Mouse (Mus musculus): Measurements from ENCODE around the gene Ddx6. TPM values are rescaled to one million over a fixed set of nuclear protein-coding genes. Genes with fewer than 3 reads are reported as not detected.

Ddx6 gene
- 20.2 and 33.8 TPM in 2 replicates for polyA plus RNA-seq (2014; fragmentation: Nextera tagmentation; extraction: Ambion mirVana)

DNA sequence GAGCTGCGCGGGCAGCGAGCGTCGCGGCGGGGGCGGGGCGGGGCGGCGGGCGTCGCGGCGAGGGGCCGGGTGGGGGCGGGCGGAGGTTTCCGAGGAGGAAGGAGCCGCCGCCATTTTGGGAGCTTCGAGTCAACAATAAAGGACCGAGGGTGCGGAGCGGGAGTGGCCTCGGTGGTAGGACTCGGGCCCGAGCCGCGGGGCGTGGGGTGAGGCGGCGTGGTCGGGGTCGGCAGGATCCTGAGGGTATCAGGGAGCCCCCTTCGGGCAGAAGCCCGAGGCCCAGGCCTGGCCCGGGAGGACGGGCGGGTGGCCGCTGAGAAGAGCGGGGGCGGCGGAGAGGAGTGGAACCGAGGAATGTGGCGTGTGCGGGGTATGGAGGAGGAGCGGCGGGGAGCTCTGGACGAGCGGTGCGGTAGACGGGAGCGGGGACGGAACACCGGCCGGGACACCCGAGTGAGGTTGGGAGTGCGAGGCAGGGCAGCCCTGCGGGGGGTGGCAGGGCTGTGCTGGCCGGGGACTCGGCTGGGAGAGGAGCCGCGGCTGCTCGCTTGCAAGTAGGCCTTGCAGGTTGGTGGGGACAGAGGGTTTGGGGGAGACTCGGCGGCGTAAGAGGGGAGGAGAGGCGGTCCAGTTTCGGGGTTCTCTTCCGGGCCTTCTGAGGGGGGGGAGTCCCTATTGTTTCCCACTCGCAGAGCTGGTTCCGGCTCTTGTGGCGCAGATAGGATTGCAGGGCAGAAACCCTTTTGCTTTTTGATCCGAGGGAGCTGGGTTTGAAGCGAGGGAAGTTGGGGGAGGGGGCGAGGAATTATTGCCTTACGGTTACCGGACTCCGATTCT lies at the start of gene Ddx6:
Ddx6 (plus strand) TSS at position 114 of the 837 bp plus-strand sequence.
- Histone ChIP-seq H3K36me3 (ENCODE audit: control insufficient read depth, insufficient read depth, low read length) (peaks cover 12% of the 10 kb centered on the region), H3K4me1 (ENCODE audit: control insufficient read depth, insufficient read depth, low read length) (peaks cover 36% of the 10 kb centered on the region)
- under 1% methylated on average over 61 of the region's 80 CpGs for WGBS

DNA sequence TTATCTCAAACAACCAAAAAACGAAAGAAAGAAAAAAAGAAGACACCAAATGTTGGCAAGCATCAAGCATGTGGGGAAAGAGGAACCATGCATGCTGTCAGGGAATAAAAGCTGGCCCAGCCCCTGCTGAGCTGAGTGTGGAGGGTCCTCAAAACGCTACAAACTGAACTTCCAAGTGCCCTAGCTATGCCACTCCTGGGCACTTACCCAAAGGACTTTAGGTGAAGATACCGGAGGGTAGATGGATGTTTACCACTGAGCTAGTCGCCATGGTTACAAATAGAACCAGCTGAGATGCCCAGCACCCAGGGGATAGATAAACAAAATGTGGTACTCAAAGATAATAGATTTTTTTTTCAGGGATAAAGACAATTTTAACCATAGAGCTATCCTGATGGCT lies 43.1 kb upstream of the Ddx6 start, which contains the start of gene Cxcr5:
Cxcr5 (minus strand) TSS at position 281 of the 400 bp plus-strand sequence.
- H3K27me3 ChIP-seq (ENCODE audit: control insufficient read depth, insufficient read depth, low read length) = no peaks in the 10 kb centered on the region
- no peaks in the 10 kb centered on the region for H3K36me3 ChIP-seq (ENCODE audit: control insufficient read depth, insufficient read depth, low read length)
- no peak for ATAC-seq (ENCODE audit: low read depth)
- no peak within 1 kb of the TSS for H3K4me2 ChIP-seq (ENCODE audit: low read depth, low read length)
- H3K4me3 ChIP-seq (ENCODE audit: low read depth, low read length) = no peak within 1 kb of the TSS
- WGBS = 51% methylated on average over 4 of the region's 4 CpGs
- no peak within 1 kb of the TSS for H3K27ac ChIP-seq (ENCODE audit: low read depth, low read length)
- no peaks in the 10 kb centered on the region for H3K9me3 ChIP-seq (ENCODE audit: control insufficient read depth, low read length)
- H3K9ac ChIP-seq (replicated peaks; ENCODE audit: low read depth, low read length) = no peak within 1 kb of the TSS
- H3K4me1 ChIP-seq (ENCODE audit: control insufficient read depth, insufficient read depth, low read length) = no peaks in the 10 kb centered on the region

More for the DNA sequence above, at the start of gene Ddx6:
- Histone ChIP-seq H3K4me3 (ENCODE audit: low read depth, low read length) (peak within 1 kb of the TSS; percentile 97), H3K4me2 (ENCODE audit: low read depth, low read length) (peak within 1 kb of the TSS; percentile 85), H3K9me3 (ENCODE audit: control insufficient read depth, low read length) (no peaks in the 10 kb centered on the region), H3K27ac (ENCODE audit: low read depth, low read length) (peak within 1 kb of the TSS; percentile 99), H3K27me3 (ENCODE audit: control insufficient read depth, insufficient read depth, low read length) (no peaks in the 10 kb centered on the region), H3K9ac (replicated peaks; ENCODE audit: low read depth, low read length) (peak within 1 kb of the TSS; percentile 99)
- ATAC-seq (ENCODE audit: low read depth) = peak; percentile 73

DNA sequence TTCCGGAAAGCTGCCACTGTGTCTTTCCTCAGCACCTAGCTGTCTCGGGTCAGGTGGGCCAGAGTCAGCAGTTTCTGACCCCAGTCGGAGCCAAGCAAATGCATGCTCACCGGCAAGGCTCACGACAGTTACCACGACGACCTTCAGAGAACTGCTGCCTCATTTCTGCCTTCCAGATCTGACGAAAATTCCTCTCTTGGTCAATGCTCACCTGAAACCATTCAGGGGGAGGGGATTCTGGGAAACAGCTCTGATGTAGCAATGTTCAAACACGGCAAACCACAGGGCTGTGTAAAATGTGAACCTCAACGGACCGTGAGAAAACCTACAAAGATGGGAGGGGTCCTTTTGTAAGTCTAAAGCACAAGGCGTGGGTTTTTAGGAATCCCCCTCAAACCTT lies 41.8 kb upstream of the Ddx6 start:
- H3K36me3 ChIP-seq (ENCODE audit: control insufficient read depth, insufficient read depth, low read length) = no peaks in the 10 kb centered on the region
- no peak overlapping the region for H3K9ac ChIP-seq (replicated peaks; ENCODE audit: low read depth, low read length)
- ATAC-seq (ENCODE audit: low read depth) = no peak
- no peaks in the 10 kb centered on the region for H3K4me1 ChIP-seq (ENCODE audit: control insufficient read depth, insufficient read depth, low read length)
- no peak overlapping the region for H3K27ac ChIP-seq (ENCODE audit: low read depth, low read length)
- no peaks in the 10 kb centered on the region for H3K9me3 ChIP-seq (ENCODE audit: control insufficient read depth, low read length)
- 56% methylated on average over 12 of the region's 12 CpGs for WGBS
- H3K27me3 ChIP-seq (ENCODE audit: control insufficient read depth, insufficient read depth, low read length) = no peaks in the 10 kb centered on the region
- H3K4me3 ChIP-seq (ENCODE audit: low read depth, low read length) = no peak overlapping the region
- no peak overlapping the region for H3K4me2 ChIP-seq (ENCODE audit: low read depth, low read length)

DNA sequence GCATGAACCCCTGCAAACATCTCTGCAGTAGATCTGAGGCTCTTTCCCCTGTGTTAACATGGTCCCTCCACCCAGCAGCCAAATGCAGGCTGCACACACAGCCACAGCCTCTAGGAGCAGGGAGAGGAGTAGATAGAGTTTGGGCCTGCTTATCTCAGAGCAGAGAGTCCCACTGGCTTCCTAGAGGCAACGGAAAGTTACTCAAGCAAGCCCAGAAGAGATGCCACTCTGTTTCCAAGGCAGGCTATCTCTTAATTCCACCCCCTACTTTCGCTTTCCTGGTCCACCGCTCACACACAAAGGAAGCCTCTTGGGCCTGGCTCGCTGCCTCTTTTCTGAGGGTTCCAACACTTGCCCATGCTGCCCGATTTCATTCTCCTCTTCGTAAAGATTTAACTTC lies 39.3 kb upstream of the Ddx6 start:
- ATAC-seq (ENCODE audit: low read depth) = no peak
- Histone ChIP-seq H3K27ac (ENCODE audit: low read depth, low read length) (no peak overlapping the region), H3K27me3 (ENCODE audit: control insufficient read depth, insufficient read depth, low read length) (no peaks in the 10 kb centered on the region), H3K9ac (replicated peaks; ENCODE audit: low read depth, low read length) (no peak overlapping the region), H3K36me3 (ENCODE audit: control insufficient read depth, insufficient read depth, low read length) (no peaks in the 10 kb centered on the region), H3K4me1 (ENCODE audit: control insufficient read depth, insufficient read depth, low read length) (no peaks in the 10 kb centered on the region), H3K9me3 (ENCODE audit: control insufficient read depth, low read length) (no peaks in the 10 kb centered on the region), H3K4me2 (ENCODE audit: low read depth, low read length) (no peak overlapping the region), H3K4me3 (ENCODE audit: low read depth, low read length) (no peak overlapping the region)
- 31% methylated on average over 6 of the region's 6 CpGs for WGBS

DNA sequence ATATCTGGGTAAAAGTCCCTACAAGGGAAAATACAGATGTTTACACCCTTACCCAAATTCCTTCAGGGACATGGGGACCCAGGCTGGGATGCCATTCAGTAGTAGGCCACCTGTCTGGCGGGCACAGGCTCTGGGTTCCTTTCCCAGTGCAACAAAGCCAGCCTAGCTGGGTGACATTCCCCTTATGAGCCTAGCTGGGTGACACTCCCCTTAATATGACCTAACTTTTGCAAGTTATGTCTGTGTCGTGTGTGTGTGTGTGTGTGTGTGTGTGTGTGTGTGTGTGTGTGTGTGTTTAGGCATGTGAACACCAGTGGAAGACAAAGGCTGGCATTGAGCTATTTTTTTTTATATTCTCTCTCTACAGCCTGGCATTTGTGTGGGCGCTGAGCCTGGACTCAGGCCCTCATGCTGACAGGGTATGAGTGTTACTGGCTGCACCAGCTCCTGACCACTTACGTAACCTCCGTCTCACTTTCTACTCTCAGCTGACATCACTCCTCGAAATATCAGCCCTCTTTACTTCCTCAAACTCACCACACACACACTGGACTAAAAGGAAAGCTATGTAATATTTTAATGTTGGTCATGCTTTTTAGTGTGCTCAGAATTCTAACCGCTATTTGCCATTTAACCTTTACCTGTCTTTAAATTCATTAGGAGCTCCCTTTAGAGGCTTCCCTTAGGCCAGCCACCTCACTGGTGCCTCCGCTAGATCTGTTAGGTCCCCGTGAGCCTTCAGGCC lies 37.2 kb upstream of the Ddx6 start:
- no peak for ATAC-seq (ENCODE audit: low read depth)
- no peaks in the 10 kb centered on the region for H3K36me3 ChIP-seq (ENCODE audit: control insufficient read depth, insufficient read depth, low read length)
- H3K9me3 ChIP-seq (ENCODE audit: control insufficient read depth, low read length) = no peaks in the 10 kb centered on the region
- no peak overlapping the region for H3K4me3 ChIP-seq (ENCODE audit: low read depth, low read length)
- H3K4me1 ChIP-seq (ENCODE audit: control insufficient read depth, insufficient read depth, low read length) = no peaks in the 10 kb centered on the region
- H3K27ac ChIP-seq (ENCODE audit: low read depth, low read length) = no peak overlapping the region
- H3K9ac ChIP-seq (replicated peaks; ENCODE audit: low read depth, low read length) = no peak overlapping the region
- H3K4me2 ChIP-seq (ENCODE audit: low read depth, low read length) = no peak overlapping the region
- H3K27me3 ChIP-seq (ENCODE audit: control insufficient read depth, insufficient read depth, low read length) = no peaks in the 10 kb centered on the region
- 82% methylated on average over 9 of the region's 9 CpGs for WGBS

DNA sequence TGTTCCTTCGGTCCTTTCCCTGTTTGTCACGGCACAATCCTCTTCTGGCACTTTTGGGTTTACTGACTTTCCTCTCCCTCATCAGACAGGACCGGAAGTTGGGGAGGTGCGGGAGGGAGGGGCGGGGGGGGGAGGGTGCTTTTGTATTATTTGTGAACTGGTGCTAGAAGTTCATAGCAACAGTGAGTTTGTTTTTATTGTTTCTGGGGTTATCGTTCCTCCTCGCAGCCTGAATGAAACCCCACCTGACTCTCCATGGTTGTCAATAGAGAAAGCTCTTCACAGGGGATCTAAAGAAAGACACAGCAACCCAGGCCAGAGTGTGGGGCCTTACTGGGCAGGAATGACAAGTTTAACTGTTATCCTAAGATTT lies 36.6 kb upstream of the Ddx6 start:
- no peaks in the 10 kb centered on the region for H3K4me1 ChIP-seq (ENCODE audit: control insufficient read depth, insufficient read depth, low read length)
- no peak overlapping the region for H3K27ac ChIP-seq (ENCODE audit: low read depth, low read length)
- H3K36me3 ChIP-seq (ENCODE audit: control insufficient read depth, insufficient read depth, low read length) = no peaks in the 10 kb centered on the region
- ATAC-seq (ENCODE audit: low read depth) = no peak
- H3K27me3 ChIP-seq (ENCODE audit: control insufficient read depth, insufficient read depth, low read length) = no peaks in the 10 kb centered on the region
- 39% methylated on average over 7 of the region's 7 CpGs for WGBS
- no peaks in the 10 kb centered on the region for H3K9me3 ChIP-seq (ENCODE audit: control insufficient read depth, low read length)
- H3K4me3 ChIP-seq (ENCODE audit: low read depth, low read length) = no peak overlapping the region
- H3K4me2 ChIP-seq (ENCODE audit: low read depth, low read length) = no peak overlapping the region
- no peak overlapping the region for H3K9ac ChIP-seq (replicated peaks; ENCODE audit: low read depth, low read length)

DNA sequence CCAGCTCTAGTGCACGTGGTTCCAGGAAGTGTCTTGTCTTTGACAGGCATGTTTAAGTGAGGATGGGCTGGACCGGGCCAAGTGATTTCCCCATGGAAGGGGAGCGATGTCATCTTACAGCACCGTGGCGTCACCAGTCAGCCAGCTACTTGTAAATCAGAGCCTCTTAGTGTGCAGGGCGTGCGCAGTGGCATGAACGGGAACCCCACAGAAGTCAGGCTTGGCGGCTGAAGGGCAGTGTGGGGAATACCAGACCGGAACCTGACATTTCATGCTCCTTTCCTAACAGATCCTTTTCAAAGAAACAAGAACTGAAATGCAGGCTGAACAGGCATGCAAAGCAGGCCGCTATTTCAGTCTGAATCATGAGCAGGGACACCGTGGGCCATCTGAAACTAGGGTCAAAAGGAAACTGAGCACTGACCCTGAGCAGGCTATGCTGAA lies 33.7 kb upstream of the Ddx6 start:
- H3K9ac ChIP-seq (replicated peaks; ENCODE audit: low read depth, low read length) = no peak overlapping the region
- H3K9me3 ChIP-seq (ENCODE audit: control insufficient read depth, low read length) = no peaks in the 10 kb centered on the region
- no peak overlapping the region for H3K4me3 ChIP-seq (ENCODE audit: low read depth, low read length)
- WGBS = 68% methylated on average over 12 of the region's 12 CpGs
- H3K27ac ChIP-seq (ENCODE audit: low read depth, low read length) = no peak overlapping the region
- H3K36me3 ChIP-seq (ENCODE audit: control insufficient read depth, insufficient read depth, low read length) = no peaks in the 10 kb centered on the region
- H3K4me2 ChIP-seq (ENCODE audit: low read depth, low read length) = no peak overlapping the region
- no peaks in the 10 kb centered on the region for H3K4me1 ChIP-seq (ENCODE audit: control insufficient read depth, insufficient read depth, low read length)
- H3K27me3 ChIP-seq (ENCODE audit: control insufficient read depth, insufficient read depth, low read length) = no peaks in the 10 kb centered on the region
- ATAC-seq (ENCODE audit: low read depth) = no peak

DNA sequence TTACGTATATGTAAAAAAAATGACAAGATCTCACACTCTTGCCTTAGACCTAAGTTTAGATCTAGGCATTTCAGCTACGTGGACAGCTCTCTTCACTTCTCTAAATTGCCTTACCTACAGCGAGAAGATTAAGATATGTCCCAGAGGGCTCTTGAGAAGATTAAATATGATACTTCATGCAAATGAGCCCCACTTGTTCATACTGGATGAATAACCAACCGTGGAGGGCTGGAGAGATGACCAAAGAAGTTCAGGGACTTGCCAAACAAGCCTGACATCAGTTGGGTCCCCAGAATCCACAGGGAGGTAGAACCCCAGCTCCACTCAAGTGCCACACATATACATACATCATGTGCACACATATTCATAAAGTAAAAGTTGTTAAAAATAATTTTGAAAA lies 31.4 kb upstream of the Ddx6 start:
- H3K9me3 ChIP-seq (ENCODE audit: control insufficient read depth, low read length) = no peaks in the 10 kb centered on the region
- no peaks in the 10 kb centered on the region for H3K27me3 ChIP-seq (ENCODE audit: control insufficient read depth, insufficient read depth, low read length)
- H3K4me2 ChIP-seq (ENCODE audit: low read depth, low read length) = no peak overlapping the region
- H3K4me3 ChIP-seq (ENCODE audit: low read depth, low read length) = no peak overlapping the region
- H3K4me1 ChIP-seq (ENCODE audit: control insufficient read depth, insufficient read depth, low read length) = no peaks in the 10 kb centered on the region
- WGBS = 83% methylated on average over 4 of the region's 4 CpGs
- H3K9ac ChIP-seq (replicated peaks; ENCODE audit: low read depth, low read length) = no peak overlapping the region
- no peaks in the 10 kb centered on the region for H3K36me3 ChIP-seq (ENCODE audit: control insufficient read depth, insufficient read depth, low read length)
- ATAC-seq (ENCODE audit: low read depth) = no peak
- H3K27ac ChIP-seq (ENCODE audit: low read depth, low read length) = no peak overlapping the region

DNA sequence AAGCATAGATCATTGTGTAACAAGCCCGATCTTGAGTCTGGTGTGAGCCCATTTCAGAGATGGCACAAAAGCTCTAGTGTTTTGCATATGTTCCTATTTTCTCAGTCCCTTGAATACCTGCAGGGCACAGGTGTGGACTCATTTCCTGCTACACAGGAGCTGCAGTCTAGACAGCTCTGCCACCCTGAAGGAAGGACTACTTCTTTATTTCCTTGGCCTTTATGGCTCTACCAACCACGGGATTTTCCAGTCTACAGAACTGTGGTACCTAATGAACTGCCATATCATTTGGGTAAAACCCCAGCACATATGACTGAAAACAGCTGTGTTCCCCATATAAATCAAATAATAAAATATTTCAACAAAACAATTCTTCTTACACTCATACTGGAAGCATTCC lies 29.6 kb upstream of the Ddx6 start:
- no peaks in the 10 kb centered on the region for H3K36me3 ChIP-seq (ENCODE audit: control insufficient read depth, insufficient read depth, low read length)
- 88% methylated on average over 2 of the region's 2 CpGs for WGBS
- ATAC-seq (ENCODE audit: low read depth) = no peak

More for the DNA sequence above, 29.6 kb upstream of the Ddx6 start:
- Histone ChIP-seq H3K27ac (ENCODE audit: low read depth, low read length) (no peak overlapping the region), H3K9ac (replicated peaks; ENCODE audit: low read depth, low read length) (no peak overlapping the region), H3K9me3 (ENCODE audit: control insufficient read depth, low read length) (no peaks in the 10 kb centered on the region), H3K27me3 (ENCODE audit: control insufficient read depth, insufficient read depth, low read length) (no peaks in the 10 kb centered on the region), H3K4me1 (ENCODE audit: control insufficient read depth, insufficient read depth, low read length) (no peaks in the 10 kb centered on the region), H3K4me3 (ENCODE audit: low read depth, low read length) (no peak overlapping the region), H3K4me2 (ENCODE audit: low read depth, low read length) (no peak overlapping the region)
